Mouse (Mus musculus) layer of hippocampus, adult 9-10 months (tissue): ENCODE measurements around the gene Olfr1310.
"Not testable (repeated sequence)": the region's sequence is repeated elsewhere in the genome, so short reads cannot be mapped to it uniquely, and the experiment has no call there.

Experiments
- DNase-seq: peaks from one replicate; pipeline ENCODE4 v3.0.0; 2022; ENCODE audit warnings: low spot score

Olfr1310 gene

GRCm38 (mm10) chr2:112012608-112013007, at the start of gene Olfr1310:
TSS of gene Olfr1310 (minus strand) at chr2:112012708.
- DNase-seq, result no peak

GRCm38 (mm10) chr2:112050138-112050537, 37.6 kb upstream of the Olfr1310 start, which contains the start of gene Olfr1312:
TSS of gene Olfr1312 (minus strand) at chr2:112050238.
- no peak for DNase-seq

GRCm38 (mm10) chr2:112026971-112027370, 14.5 kb upstream of the Olfr1310 start:
- DNase-seq, result not testable (repeated sequence)

- no peak for DNase-seq
Measured at GRCm38 (mm10) chr2:112024312-112024711, 11.8 kb upstream of the Olfr1310 start, which contains the start of gene Olfr1311. TSS of gene Olfr1311 (minus strand) at chr2:112024412.

- no peak for DNase-seq
Measured at GRCm38 (mm10) chr2:112014900-112015299, 2.4 kb upstream of the Olfr1310 start.

- no peak for DNase-seq
Measured at GRCm38 (mm10) chr2:111990181-111990580, 22.3 kb downstream of the Olfr1310 start, which contains the start of gene Olfr1309. TSS of gene Olfr1309 (minus strand) at chr2:111990281.

GRCm38 (mm10) chr2:111964844-111965243, 47.7 kb downstream of the Olfr1310 start, which contains the start of gene Olfr1308:
TSS of gene Olfr1308 (minus strand) at chr2:111964944.
- DNase-seq, result no peak
